Mouse (Mus musculus) granulocyte monocyte progenitor cell, adult 5-6 weeks (primary cell): ENCODE measurements around the gene Fyn. TPM values are rescaled to one million over a fixed set of nuclear protein-coding genes. Genes with fewer than 3 reads are reported as not detected.

ENCODE experiments used
- ATAC-seq: replicated peaks from 2 replicates; pipeline ENCODE4 v1.8.0; 2016; ENCODE audit warnings: mild to moderate bottlenecking, moderate TSS enrichment, inconsistent platforms; ENCODE audit not compliant: poor library complexity, severe bottlenecking
- total RNA-seq, 2 experiments: library from RNA; stranded (forward) in 1 of 2; stranded (reverse) in 1 of 2; fragments of 200-712, 200-1000 nt in 1 of 2; fragments of >200 nt in 1 of 2; fragmentation: Nextera tagmentation in 1 of 2; gene quantifications; 2 replicates each; pipeline ENCODE4 v1.2.3; 2014 to 2017

Gene Fyn
- total RNA-seq, 2 experiments from 2014 or later, result 5.3 to 6.6 TPM

DNA sequence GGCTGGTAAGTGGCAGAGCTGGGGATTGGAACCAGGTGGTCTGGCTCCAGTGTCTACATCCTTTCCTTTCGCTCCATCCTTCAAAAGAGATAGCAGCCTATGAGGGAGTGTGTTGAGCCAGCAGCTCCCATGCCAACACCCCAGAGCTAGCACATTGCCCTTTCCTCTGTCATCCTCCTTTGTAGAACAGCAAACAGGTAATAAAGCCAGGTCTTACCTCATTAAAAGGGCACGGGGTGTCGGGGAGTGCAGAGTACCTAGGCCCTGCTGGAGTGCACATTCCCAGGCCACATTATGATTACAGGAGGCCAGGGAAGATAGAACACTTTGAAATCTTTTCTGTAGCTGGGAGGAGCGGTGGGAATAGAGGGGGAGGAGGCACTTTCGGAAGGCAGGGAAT, 8.6 kb downstream of the Fyn start:
- no peak for ATAC-seq

DNA sequence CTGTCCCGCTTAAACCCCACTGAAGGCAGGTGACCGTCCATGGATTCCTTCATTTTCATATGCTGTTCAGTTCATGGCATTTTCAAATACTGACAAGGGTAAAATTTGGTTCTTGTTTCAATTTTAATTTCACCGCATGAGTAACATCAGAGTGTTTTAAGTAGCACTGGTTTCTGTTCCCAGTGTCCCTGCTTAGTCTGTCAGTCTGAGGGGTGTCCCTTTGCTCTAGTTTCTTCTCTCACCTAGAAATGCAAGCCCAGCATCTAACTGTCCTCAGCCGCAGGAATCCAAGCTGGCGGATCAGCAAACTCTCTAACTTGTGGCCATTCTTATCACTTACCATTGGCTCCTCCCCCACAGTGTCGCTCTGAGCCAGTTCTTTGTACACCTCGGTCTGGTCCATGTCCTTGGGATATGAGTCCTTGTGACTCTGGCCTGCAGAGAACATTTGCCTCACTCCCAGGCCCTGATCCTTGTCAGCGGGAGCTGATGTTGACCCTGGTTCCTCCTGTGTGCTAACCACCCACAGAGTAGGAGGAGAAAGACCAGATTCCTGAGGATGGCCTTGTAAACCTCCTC, 9.5 kb downstream of the Fyn start:
- ATAC-seq, result no peak

DNA sequence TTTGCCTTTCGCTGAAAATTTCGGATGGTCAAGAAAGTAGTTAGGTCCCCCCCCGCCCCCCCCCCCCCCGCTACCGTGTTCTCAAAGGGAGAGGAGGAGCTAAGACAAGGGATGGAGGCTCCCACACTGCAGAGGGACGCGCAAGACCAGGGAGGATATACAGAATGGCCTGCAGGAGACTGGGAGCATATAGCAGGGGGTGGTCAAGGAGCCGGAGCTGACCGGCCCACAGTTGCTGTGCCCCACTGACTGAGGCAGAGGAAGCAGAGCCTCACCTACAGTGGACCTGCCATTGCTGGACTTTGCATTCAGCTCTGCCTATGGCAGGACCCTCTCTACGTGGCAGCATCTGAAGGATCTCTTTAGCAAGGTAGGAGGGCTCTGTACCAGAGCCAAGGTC, 10.6 kb downstream of the Fyn start:
- no peak for ATAC-seq

DNA sequence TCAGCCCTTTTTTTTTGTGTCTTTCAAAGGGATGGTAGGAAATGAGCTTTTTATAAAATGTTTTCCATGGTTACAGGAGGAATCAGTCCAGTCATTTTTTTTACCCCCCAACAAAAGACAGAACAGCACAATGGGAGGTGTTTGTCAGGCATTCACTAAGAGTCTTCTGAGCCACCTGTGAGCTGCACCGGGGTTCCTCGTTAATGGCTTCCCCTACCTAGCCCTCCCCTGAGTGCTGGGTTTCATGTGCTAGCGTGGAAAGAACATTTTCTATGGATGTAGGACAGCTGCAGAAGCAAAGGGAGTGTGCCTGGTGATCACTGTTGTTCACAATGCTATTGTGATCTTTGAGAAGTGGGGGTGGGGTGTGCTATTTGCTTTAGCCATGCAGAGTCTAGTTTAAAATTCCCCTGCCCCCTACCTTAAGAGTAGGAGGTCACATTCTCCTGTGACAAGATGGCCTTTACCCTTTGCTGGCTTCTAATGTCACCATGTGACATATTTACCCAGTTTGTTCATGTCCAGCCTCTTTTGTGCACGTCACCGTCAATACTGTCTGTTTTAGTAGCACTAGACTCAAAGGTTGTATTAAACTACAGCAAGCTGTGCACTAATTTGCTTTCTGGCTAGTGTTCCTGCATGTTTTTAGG, 11.2 kb downstream of the Fyn start:
- ATAC-seq, result no peak

DNA sequence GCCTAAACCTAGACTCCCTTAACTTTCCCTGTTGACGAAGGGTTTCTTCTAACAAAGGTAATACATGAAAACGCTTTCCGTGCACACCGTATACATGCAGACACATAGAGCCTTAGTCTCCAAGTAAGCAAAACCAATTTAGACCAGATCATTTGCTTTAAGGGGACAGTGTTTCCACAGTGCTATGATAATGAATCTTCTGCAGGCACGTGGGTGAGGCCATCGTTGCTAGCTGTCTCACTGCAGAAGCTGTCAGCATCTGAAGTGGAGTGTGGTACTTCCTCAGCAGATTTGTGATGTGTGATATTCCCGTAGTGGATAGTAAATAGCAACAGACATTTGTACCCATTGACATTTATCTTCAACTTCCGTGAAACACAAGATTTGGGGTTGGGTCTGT, 16.6 kb downstream of the Fyn start:
- ATAC-seq, result no peak

DNA sequence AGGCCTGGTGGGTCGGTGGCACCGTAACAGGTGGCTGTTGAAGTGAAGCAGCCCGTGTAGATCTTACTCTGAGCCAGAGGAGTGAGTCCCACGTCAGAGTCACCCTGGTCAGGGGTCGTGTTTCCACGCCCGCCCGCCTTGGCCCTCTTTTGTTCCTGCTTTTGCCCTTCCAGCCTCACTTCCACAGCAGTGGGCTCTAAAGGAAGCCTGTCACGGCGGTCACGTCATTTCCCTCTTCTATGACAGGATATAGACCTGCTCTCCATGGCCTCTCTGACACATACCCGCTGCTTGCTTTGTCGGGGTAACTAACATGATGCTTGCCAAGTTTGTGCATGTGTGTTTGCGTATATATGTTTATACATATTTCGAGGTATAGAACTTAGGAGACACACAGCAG, 17.5 kb downstream of the Fyn start:
- peak; percentile 44 for ATAC-seq

DNA sequence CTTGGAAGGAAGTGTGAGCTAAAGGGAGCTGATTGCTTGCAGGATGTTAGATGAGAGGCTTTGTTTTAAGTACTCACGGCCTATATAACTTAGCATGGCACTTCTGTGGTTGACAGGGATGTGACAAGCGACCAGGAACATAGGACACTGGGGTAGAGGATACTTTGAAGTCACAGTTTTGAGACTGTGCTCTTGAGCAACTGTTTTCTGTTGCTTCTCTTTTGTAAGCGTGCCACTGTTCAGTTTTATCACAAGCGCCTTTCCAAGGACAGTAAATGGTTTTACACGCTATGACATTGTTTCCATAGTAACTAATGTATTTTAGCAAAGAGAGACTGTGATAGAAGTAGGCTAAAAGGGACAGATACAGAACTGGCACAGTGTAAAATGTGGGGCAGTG, 18.4 kb downstream of the Fyn start:
- no peak for ATAC-seq

DNA sequence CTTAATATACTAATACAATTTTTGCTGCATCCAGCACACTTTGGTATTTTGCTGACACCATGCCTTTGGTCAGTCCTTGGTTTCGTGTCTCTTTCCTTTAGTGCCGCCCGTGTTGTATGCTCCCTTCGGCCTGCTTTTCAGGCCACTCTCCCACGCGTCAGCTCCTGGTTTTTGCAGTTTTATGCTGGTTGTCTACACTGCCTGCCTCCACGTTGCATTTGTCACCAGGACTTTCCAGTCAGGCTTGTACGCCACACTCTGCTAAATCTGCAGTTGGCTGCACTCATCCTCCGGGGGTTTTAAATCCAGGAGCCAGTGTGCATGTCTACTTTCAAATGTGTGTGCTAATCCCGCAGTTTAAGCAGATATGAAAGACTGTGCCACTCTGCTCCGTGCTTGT, 18.9 kb downstream of the Fyn start:
- ATAC-seq, result no peak

DNA sequence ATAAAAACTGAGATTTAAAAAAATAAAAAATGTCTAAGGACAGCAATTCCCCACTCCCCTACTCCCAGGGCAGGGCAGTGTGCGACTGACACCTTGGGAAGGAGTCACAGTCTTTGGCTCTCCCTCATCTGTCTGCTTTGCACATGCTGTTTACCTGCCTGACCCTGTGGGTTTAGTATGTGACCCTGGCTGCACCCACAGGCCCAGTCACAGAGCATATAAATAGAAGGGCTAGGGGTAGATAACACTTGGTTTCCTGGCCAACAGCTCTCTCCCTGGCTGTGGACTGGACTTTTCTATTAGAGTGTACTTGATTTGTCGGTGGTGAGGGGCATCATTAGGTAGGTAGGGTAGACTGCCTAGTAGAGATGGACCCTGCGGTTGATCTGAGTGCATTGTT, 19.5 kb downstream of the Fyn start:
- ATAC-seq, result no peak

DNA sequence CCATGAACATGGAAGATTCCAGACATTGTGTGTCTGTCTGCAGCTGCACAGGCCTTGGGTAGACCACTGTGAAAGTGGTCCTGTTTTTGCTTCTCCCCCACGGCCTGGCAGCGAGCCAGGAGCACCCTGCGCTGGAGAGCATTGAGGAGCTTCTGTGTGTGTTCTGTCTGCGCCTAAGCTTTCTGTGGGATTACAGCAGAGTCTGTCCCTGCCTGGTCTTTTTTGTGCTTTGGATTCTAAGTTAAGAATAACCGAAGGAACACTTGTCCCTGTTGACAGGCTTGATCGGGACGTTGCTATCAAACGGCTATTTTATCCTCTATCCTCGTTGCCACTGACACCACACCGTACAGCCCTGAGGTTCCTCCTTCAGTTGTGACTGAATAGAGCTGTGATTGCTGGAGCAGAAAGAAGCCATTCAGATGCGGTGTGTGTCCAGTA, 20.8 kb downstream of the Fyn start:
- ATAC-seq, result no peak

DNA sequence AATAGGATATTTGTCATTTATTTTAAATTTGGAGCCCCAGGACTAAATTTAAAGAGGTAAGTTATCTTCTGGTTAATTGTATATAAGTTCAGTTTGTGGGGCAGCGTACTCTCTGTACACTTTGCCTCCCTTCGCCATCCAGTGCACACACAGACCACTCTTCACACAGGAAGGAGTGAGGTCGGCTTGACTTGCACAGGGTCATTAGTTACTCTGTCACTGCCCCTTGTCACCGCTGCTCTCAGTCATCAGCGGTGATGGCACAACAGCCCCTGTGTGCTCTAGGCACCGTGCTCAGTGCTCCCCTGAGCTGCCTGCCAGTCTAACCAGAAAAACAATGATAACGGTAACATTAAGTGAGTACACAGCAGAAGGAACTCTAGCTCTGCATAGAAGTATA, 21.9 kb downstream of the Fyn start:
- no peak for ATAC-seq

DNA sequence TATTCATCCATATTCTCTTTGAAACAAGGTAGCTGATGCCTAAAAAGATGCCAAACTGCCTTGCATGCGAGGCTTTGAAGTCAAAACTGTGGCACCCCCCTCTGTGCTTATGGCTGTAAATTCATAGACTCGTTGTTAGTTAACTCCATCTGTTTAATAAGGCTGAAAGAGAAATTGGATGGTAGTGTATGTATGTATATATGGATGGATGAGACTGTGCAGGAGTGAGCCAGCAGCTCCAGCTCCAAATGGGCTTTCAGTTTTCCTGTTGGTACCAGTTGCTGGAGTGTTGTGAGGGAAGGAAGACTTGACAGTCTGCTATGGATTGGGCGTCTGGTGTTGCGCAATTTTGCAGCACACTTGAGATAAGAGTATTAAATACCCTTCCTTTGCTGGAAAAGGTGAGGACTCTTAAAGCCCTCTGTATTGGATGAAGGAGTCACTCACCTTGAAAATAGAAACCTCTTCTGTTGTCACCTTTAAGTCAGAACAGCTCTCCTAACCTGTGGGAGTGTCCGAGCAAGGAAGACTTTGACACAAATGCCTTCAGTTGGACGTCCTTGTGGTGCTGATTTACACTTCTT, 24.3 kb downstream of the Fyn start:
- ATAC-seq, result no peak

DNA sequence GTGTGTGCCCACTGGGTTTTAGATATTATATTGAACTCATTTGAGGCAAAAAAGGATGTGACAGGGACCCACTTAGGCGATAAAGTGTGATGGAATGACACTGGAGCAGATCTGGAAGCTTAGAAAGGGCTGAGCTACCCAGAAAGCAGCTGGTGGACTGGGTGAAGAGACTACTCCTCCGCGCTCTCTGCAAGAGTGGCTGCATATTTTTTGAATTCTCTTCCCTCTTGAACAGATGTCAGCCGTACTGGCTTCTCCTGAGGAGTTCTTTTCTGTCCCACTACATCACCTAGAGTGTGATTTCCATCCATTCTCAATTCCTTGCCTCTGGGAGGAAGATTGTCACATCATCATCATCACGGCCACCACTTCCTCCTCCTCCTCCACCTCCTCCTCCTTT, 26.9 kb downstream of the Fyn start:
- ATAC-seq, result no peak

DNA sequence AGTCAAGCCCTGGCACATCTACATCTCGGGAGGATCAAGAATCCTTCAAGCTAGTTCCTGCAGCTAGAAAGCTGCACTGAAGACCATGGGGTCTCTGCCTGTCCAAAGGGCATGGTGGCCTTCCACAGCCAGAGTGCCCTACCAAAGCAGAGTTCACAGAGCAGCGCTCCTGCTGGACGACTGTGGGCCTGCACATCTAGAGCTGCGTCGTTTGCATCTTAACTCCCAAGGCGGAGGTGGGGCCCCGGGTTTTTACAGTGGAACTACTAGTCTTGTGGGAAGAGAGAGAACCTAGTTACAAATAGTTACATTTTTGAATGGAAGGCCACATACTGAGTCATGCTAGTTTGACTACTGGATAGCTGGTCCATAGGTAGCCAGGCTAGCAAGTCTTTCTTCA, 30.3 kb downstream of the Fyn start:
- ATAC-seq, result no peak

DNA sequence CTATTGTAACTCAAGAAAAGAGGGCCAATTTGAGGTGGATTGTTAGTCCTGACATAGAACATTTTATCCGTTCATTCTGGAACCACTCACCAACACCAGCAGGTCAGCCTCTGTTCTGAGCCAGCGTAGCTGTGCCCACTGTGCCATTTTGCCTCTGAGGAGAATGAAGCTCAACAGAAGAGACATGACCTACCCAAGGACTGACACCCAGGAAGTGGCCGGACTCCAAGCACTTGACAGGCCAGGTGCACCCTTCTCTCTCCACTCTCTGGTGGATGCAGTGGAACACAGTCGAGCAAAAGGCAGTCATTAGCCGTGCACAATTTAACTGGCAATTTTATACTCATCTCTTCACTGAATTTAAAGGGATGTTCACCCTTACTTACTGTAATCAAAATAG, 31.5 kb downstream of the Fyn start:
- no peak for ATAC-seq

DNA sequence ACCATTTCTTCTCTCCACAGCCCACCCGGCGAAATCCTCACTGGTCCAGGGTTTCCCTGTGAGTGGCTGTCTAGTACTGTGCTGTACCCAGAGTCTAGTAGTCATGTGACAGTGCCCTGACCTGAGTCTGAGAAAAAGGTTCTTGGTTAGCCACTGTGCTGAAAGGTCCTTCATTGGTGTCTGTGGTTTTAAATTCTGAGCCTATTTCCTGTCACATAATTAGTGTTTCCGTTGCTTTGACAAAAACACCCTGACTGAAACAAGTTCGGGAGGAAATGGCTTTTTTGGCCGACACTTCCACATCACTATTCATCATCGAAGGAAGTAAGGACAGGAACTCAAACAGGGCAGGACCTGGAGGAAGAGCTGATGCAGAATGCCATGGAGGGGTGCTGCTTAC, 33.8 kb downstream of the Fyn start:
- ATAC-seq, result peak; percentile 23

DNA sequence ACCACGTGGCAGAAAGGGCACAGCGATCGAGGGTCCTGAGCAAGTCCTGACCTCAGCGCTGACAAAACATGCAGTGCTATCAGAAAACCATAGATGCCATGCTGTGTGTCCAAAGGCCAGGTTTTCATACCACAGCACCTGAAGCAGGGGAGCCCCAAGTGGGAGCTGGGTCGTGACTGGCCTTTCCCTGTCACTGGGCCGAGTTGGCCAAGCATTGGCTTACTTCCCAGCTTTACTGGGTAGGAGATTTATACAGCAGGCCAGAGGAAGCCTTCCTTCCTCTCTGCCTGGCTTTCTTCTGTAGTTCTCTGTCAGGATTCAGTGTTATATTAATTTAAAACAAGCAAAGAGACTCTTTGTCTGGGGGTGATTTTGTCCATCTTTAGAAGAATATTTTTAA, 35.1 kb downstream of the Fyn start:
- no peak for ATAC-seq

DNA sequence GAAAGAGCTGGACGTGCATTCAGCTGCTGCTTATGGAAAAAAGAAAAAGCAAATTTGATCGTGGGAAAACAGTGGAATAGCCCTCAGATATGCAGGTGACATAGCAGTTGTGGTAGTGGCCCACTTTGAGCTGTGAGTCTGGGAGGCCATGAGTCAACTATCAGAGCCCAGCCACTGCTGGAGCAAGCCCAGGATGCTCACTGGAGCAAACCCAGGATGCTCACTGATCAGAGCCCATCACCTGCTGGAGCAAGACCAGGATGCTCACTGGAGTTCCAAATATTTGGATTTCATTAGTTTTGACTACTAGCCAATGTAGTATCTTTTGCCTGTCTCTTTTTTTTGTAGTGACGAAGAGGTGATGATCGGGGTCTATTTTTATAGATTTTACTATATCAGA, 35.5 kb downstream of the Fyn start:
- ATAC-seq, result no peak

DNA sequence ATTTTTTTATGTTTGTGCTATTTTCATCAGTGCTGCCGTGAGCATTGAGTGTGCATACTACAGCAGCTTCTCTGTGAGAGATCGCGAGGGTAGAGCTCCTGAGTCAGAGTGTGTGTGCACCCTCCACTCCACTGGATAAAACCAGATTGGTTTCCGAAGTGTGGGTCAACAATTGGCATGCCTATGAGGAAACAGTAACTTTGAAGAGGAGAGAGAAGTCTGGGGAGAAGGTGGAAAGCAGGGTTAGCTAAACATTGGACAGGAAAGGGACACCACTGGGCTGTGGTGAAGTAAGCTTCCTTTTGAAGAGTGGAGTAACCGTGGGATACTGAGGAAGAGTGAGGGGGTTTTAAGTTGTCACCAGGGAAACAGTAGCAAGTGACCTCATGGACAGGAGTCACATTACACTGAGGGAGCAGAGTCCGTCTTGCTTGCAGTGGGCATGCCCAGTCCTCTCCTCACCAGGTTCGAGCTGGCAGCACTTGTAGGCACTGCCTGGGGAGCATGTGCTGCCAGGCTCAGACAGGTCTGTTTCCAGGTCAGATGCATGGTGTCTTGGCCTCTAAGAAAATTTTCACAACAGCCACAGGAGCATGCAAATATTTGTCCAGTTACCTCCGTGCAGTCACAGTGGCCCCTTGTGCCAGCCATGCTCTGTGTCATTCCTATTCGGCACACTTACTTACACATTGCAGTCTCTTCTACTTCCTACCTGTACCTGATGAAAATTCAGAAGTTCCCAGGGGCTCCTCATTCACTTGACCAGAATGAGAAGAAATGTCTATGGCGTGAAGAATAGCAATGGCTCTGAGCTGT, 37.5 kb downstream of the Fyn start:
- peak; percentile 68 for ATAC-seq

DNA sequence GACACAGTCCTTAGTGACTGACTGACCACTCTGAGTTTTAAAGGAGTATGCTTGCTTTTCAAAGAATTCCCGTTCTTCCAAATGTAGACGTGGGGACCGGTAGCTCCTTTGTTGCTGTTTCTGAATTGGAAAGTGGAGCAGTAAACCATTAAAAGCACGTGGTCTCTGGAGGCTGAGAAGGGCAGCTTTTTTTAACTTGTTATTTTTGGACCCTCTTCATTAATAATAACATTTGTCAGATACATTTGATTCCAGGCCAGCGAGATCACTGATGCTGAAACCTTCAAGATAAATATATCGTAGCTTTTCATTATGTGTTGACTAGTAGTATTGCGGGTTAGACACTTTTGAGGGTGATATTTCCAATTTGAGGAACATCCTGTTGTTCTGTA, 38.1 kb downstream of the Fyn start:
- ATAC-seq, result no peak

DNA sequence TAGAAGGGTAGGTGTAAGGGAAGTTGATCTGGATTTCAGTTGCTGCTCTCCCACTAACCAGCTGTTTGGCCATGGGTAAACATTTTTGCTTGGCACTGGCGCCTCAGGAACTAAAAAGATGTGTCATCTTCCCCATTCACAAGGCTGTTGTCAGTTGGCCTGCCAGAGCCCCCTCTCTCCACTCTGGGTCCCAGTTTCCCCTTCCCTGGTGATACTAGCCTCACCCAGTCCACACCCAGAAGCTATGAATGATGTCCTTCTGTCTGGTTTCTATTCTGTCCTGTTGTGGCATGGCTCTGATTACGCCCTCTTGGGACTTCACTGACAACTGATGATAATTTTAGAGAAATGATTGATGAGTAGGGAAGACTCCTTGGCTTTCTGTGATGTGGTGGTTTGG, 38.9 kb downstream of the Fyn start:
- peak; percentile 27; the same call in 1 of the 2 replicates for ATAC-seq
